Mouse (Mus musculus): ENCODE measurements at regions not wholly inside any gene's neighbourhood (a gene's known extent, or its start where the extent isn't known, plus 50 kb on each side); places are given as distances from the start of the nearest gene placed in this dataset.

- TF ChIP-seq MAFK (IDR thresholded peaks at IDR 0.05; ENCODE audit: insufficient read depth, low read depth, low read length) (no peak), ZC3H11A (IDR thresholded peaks at IDR 0.05; ENCODE audit: borderline replicate concordance, low read depth, low read length) (no peak), CHD2 (IDR thresholded peaks at IDR 0.05; ENCODE audit: low read depth, low read length) (no peak), HCFC1 (IDR thresholded peaks at IDR 0.05; ENCODE audit: borderline replicate concordance, insufficient read depth, low read length) (no peak), ZNF384 (IDR thresholded peaks at IDR 0.05; ENCODE audit: low read depth, low read length) (no peak)
Measured at GRCm38 (mm10) chr2:53502275-53502667, 310.7 kb downstream of the Arl6ip6 start.

All from ES-E14 (cell line).